Mouse (Mus musculus): ENCODE results near the gene Gm5737. TPM values are rescaled to one million over a fixed set of nuclear protein-coding genes. Genes with fewer than 3 reads are reported as not detected.

Gene Gm5737
- total RNA-seq (2021), result not detected
- long read RNA-seq, experiment 1, result 0 reads
- long read RNA-seq, experiment 2, result 0 reads

GRCm38 (mm10) chr7:120811834-120812415 is at the start of gene Gm5737:
Gm5737 (plus strand) TSS chr7:120812365.
- DNase-seq (ENCODE audit: low spot score in 2 of 2), result no peak

GRCm38 (mm10) chr7:120767369-120767768 is 44.8 kb upstream of the Gm5737 start:
- DNase-seq (ENCODE audit: low spot score in 2 of 2), result no peak

GRCm38 (mm10) chr7:120771389-120771788 is 40.8 kb upstream of the Gm5737 start:
- DNase-seq (ENCODE audit: low spot score in 2 of 2), result no peak

- DNase-seq (ENCODE audit: low spot score in 2 of 2), result no peak
These were observed 34.2 kb upstream of the Gm5737 start for GRCm38 (mm10) chr7:120778012-120778411.

GRCm38 (mm10) chr7:120795544-120795943 is 16.6 kb upstream of the Gm5737 start:
- no peak for DNase-seq (ENCODE audit: low spot score in 2 of 2)

GRCm38 (mm10) chr7:120796369-120796768 is 15.8 kb upstream of the Gm5737 start:
- DNase-seq (ENCODE audit: low spot score in 2 of 2), result no peak

GRCm38 (mm10) chr7:120803268-120803667 is 8.9 kb upstream of the Gm5737 start:
- no peak for DNase-seq (ENCODE audit: low spot score in 2 of 2)

GRCm38 (mm10) chr7:120809705-120810104 is 2.5 kb upstream of the Gm5737 start:
- no peak for DNase-seq (ENCODE audit: low spot score in 2 of 2)

GRCm38 (mm10) chr7:120817552-120817951 is 5.4 kb downstream of the Gm5737 start:
- no peak for DNase-seq (ENCODE audit: low spot score in 2 of 2)

- DNase-seq (ENCODE audit: low spot score in 2 of 2), result no peak
These were observed 7.2 kb downstream of the Gm5737 start for GRCm38 (mm10) chr7:120819386-120819785.

GRCm38 (mm10) chr7:120823248-120823647 is 11.1 kb downstream of the Gm5737 start:
- peak; percentile 61 to 65 for DNase-seq (ENCODE audit: low spot score in 2 of 2)

- no peak for DNase-seq (ENCODE audit: low spot score in 2 of 2)
These were observed 12.9 kb downstream of the Gm5737 start for GRCm38 (mm10) chr7:120825097-120825496.

GRCm38 (mm10) chr7:120826408-120826807 is 14.2 kb downstream of the Gm5737 start:
- peak in 1 of 2 experiments; percentile 43 for DNase-seq (ENCODE audit: low spot score in 2 of 2)

GRCm38 (mm10) chr7:120830431-120831381 is 18.5 kb downstream of the Gm5737 start:
- DNase-seq (ENCODE audit: low spot score in 2 of 2), result peak; percentile 56 to 69

- no peak for DNase-seq (ENCODE audit: low spot score in 2 of 2)
These were observed 22.3 kb downstream of the Gm5737 start for GRCm38 (mm10) chr7:120834426-120834825.

- peak; percentile 47 to 59 for DNase-seq (ENCODE audit: low spot score in 2 of 2)
These were observed 22.8 kb downstream of the Gm5737 start for GRCm38 (mm10) chr7:120834863-120835372.

- DNase-seq (ENCODE audit: low spot score in 2 of 2), result peak; percentile 99 to 100
These were observed 23.5 kb downstream of the Gm5737 start for GRCm38 (mm10) chr7:120835449-120836359.

GRCm38 (mm10) chr7:120836361-120836760 is 24.2 kb downstream of the Gm5737 start:
- DNase-seq (ENCODE audit: low spot score in 2 of 2), result no peak

- DNase-seq (ENCODE audit: low spot score in 2 of 2), result peak; percentile 36 to 65
These were observed 26.4 kb downstream of the Gm5737 start for GRCm38 (mm10) chr7:120838436-120839160.

- DNase-seq (ENCODE audit: low spot score in 2 of 2), result no peak
These were observed 27.6 kb downstream of the Gm5737 start for GRCm38 (mm10) chr7:120839786-120840185.
